Mouse (Mus musculus): ENCODE data around the gene Sppl3.
A peak's percentile ranks its signal among the peaks of the same experiment; 100 is the strongest.

Sppl3 gene

GRCm38 (mm10) chr5:115037099-115037498, 26.2 kb downstream of the Sppl3 start:
- DNase-seq (ENCODE audit: low spot score) = no peak

- DNase-seq (ENCODE audit: low spot score) = no peak
Measured at GRCm38 (mm10) chr5:115040756-115041155, 29.8 kb downstream of the Sppl3 start.

GRCm38 (mm10) chr5:115043626-115044025, 32.7 kb downstream of the Sppl3 start:
- DNase-seq (ENCODE audit: low spot score) = no peak

- no peak for DNase-seq (ENCODE audit: low spot score)
Measured at GRCm38 (mm10) chr5:115045146-115045677, 34.3 kb downstream of the Sppl3 start.

- DNase-seq (ENCODE audit: low spot score) = no peak
Measured at GRCm38 (mm10) chr5:115049692-115050091, 38.8 kb downstream of the Sppl3 start.

GRCm38 (mm10) chr5:115050776-115051175, 39.8 kb downstream of the Sppl3 start:
- DNase-seq (ENCODE audit: low spot score) = no peak

GRCm38 (mm10) chr5:115052546-115052945, 41.6 kb downstream of the Sppl3 start:
- DNase-seq (ENCODE audit: low spot score) = no peak

- no peak for DNase-seq (ENCODE audit: low spot score)
Measured at GRCm38 (mm10) chr5:115053791-115054396, 43.0 kb downstream of the Sppl3 start.

GRCm38 (mm10) chr5:115055418-115055817, 44.5 kb downstream of the Sppl3 start:
- DNase-seq (ENCODE audit: low spot score) = no peak

GRCm38 (mm10) chr5:115057153-115057552, 46.2 kb downstream of the Sppl3 start:
- no peak for DNase-seq (ENCODE audit: low spot score)

- DNase-seq (ENCODE audit: low spot score) = no peak
Measured at GRCm38 (mm10) chr5:115058584-115059297, 47.8 kb downstream of the Sppl3 start.

GRCm38 (mm10) chr5:115060067-115060695, 49.2 kb downstream of the Sppl3 start:
- DNase-seq (ENCODE audit: low spot score) = no peak

GRCm38 (mm10) chr5:115060977-115061376, 50.0 kb downstream of the Sppl3 start:
- DNase-seq (ENCODE audit: low spot score) = no peak

- no peak for DNase-seq (ENCODE audit: low spot score)
Measured at GRCm38 (mm10) chr5:115062566-115062965, 51.6 kb downstream of the Sppl3 start.

GRCm38 (mm10) chr5:115063391-115063790, 52.5 kb downstream of the Sppl3 start:
- no peak for DNase-seq (ENCODE audit: low spot score)

- no peak for DNase-seq (ENCODE audit: low spot score)
Measured at GRCm38 (mm10) chr5:115066245-115066644, 55.3 kb downstream of the Sppl3 start.

- DNase-seq (ENCODE audit: low spot score) = no peak
Measured at GRCm38 (mm10) chr5:115068671-115069421, 57.9 kb downstream of the Sppl3 start.

- DNase-seq (ENCODE audit: low spot score) = no peak
Measured at GRCm38 (mm10) chr5:115069611-115070010, 58.7 kb downstream of the Sppl3 start.

- DNase-seq (ENCODE audit: low spot score) = no peak
Measured at GRCm38 (mm10) chr5:115070457-115070856, 59.5 kb downstream of the Sppl3 start.

GRCm38 (mm10) chr5:115071096-115071901, 60.4 kb downstream of the Sppl3 start:
- no peak for DNase-seq (ENCODE audit: low spot score)

GRCm38 (mm10) chr5:115072143-115072542, 61.2 kb downstream of the Sppl3 start:
- DNase-seq (ENCODE audit: low spot score) = peak; percentile 10

Measured in MN1 (cell line).